Mouse (Mus musculus) gonadal fat pad, adult 2 months (tissue): ENCODE data around the gene Grap2. TPM values are rescaled to one million over a fixed set of nuclear protein-coding genes. Genes with fewer than 3 reads are reported as not detected.

Experiments
- DNase-seq: peaks from one replicate; pipeline ENCODE4 v3.0.0-alpha.2; 2012; ENCODE audit warnings: low read depth
- polyA plus RNA-seq: library from polyadenylated mRNA; depleted of rRNA; stranded (reverse); fragments of >200 nt; gene quantifications from 2 replicates; pipeline ENCODE4 v1.2.3, GENCODE M21; 2012; rRNA removed

Gene Grap2
- polyA plus RNA-seq: 0.46 and 0.70 TPM in 2 replicates

DNA sequence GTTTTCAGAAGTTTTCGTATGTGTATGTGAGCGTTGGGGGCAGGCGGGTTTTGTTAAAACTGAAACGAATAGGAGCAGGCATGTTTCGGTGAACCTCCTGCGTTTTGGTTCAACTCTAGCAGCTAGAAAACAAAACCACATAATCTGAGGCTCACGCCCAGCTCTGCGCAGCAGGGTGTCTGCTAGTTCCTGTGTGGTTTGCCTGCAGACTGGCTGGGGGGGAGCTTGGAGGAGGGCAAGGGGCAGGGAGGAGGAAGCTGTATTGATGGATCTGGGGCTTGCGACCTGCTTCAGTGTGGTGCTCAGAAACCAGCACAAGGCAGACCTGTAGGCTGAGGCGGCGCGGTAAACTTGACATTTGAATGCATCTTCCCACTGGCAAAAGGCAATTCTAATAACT is at the start of gene Grap2:
Gene Grap2 (plus strand): TSS at position 304 of the 400 bp plus-strand sequence.
- no peak for DNase-seq

- DNase-seq: no peak
Observed at GRCm38 (mm10) chr15:80529955-80530869, 42.2 kb upstream of the Grap2 start.

DNA sequence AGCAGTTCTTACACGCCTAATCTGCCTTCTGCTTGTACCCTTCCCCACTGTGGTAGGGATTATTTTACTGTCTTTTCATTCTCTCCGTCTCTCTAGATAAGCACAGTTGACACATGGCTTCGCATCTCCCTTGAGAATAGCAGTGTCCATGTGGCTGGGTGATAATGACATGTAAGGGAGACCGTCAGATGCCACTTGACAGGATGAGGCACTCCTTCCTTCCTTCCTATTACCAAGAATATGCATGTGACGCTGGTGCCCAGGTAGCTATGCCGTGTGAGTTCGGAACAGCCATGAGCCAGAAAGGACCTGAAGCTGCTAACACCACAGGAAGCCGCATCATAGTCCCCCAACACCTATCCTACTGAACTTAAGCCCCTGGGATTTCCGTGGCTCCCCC is 41.4 kb upstream of the Grap2 start:
- DNase-seq: no peak

GRCm38 (mm10) chr15:80532281-80533072 is 39.9 kb upstream of the Grap2 start:
- DNase-seq: no peak

GRCm38 (mm10) chr15:80533274-80533673 is 39.1 kb upstream of the Grap2 start:
- no peak for DNase-seq

GRCm38 (mm10) chr15:80536051-80536450 is 36.3 kb upstream of the Grap2 start:
- no peak for DNase-seq

- DNase-seq: no peak
Observed at GRCm38 (mm10) chr15:80538075-80538474, 34.3 kb upstream of the Grap2 start.

DNA sequence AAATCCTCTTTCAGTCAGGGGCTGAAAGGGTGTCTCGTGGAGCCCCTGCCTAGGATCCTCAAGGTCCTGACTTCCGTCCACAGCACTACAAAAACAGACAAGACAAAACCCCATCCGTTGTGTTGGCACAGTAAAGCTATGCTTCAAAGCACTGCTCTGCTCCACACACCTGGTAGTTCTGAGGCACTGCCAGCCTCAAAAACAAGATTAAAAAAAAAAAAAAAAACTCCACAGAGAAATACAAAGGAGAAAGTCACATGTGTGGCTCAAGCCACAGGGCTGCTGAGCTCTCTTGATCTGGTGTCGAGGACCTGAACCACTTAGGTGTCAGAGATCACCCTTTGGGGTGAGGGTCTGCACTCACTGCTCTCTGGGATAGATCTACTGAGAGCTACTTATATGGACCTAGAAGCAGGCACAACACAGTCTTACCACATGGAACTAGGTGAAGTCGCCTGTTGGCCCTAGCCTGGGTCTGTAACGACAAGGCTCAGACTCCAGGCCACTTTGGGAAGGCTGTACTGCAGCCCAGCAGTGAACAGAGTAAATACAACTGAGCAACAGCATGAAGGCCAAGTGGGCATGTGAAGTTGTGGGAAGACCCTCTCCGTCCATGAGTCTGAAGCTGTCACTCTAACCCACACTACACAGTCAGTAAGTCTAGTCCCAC is 33.6 kb upstream of the Grap2 start:
- DNase-seq: no peak

GRCm38 (mm10) chr15:80544115-80544514 is 28.3 kb upstream of the Grap2 start:
- no peak for DNase-seq

DNA sequence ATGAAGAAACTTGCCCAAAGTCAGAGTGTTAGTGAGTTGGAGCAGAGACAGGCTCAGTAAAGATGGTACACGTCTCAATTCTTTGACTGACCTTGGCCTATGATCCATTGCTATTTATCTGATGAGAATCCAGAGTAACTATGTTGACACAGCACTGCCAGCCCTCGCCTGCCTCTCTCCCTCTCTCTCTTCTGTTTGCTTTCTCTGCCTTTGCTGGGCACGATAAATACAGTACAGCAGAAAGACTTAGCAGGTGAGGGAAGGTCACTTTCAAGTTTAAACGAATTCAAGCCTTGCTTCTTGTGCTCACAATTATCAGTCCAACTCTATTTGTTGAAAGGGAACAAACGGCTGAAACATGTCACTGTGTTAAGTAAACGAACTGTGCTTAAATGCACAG is 27.0 kb upstream of the Grap2 start:
- no peak for DNase-seq

- no peak for DNase-seq
Observed at GRCm38 (mm10) chr15:80554860-80555822, 17.3 kb upstream of the Grap2 start.

DNA sequence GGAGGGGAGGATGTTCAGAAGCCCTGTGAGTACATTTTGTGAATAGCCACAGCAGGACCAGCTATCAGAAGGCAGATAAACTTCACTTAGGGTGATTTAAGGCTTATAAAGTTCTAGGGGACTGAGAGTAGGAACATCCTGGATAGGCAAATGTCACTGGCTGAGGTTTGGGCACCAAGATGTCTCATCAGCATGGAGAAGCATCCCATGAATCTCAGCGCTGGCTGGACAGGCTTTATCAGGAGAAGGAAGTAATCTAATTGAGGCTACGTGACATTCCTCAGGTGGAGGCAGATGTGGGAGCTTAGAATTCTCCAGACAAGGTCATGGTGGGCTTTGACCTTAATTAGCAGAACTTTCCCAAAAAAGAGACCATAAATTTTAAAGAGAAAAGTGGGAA is 16.4 kb upstream of the Grap2 start:
- DNase-seq: no peak

- no peak for DNase-seq
Observed at GRCm38 (mm10) chr15:80557745-80558144, 14.6 kb upstream of the Grap2 start.

GRCm38 (mm10) chr15:80559534-80559933 is 12.9 kb upstream of the Grap2 start:
- DNase-seq: no peak

DNA sequence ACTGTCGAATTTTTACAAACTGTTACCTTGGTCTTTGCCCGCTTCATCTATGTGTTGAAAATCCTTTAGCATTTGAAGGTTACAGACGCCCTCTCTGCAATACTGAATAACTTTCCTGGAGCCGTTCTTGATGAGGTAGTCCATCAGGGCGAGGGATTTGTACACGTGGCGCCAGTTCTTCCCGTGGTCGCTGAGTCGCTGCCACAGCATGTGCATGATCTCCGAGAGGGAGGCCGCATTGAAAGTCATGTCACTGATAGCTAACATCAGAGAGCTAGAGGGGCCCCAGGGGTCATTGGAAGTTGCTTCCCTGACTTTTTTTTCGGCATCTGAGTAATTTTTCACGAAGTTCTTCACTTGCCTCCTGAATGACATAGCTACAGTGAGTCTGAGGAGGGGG is 12.4 kb upstream of the Grap2 start:
- DNase-seq: no peak

GRCm38 (mm10) chr15:80560646-80561580 is 11.5 kb upstream of the Grap2 start:
- no peak for DNase-seq

- no peak for DNase-seq
Observed at GRCm38 (mm10) chr15:80562446-80562845, 9.9 kb upstream of the Grap2 start.

- DNase-seq: no peak
Observed at GRCm38 (mm10) chr15:80563634-80564208, 8.7 kb upstream of the Grap2 start.

- no peak for DNase-seq
Observed at GRCm38 (mm10) chr15:80565106-80565665, 7.2 kb upstream of the Grap2 start, which contains the start of gene Enthd1. Gene Enthd1 (minus strand): TSS chr15:80565156.
